Mouse (Mus musculus) limb, embryonic 10.5 days (tissue): ENCODE results near the gene Sell. TPM values are rescaled to one million over a fixed set of nuclear protein-coding genes. Genes with fewer than 3 reads are reported as not detected.

Experiments used
- DNase-seq: peaks from one replicate; pipeline ENCODE4 v3.0.0-alpha.2; 2017; ENCODE audit warnings: low spot score
- H3K27ac ChIP-seq: fragments of 300-500 bp; sonication (generic); 2 replicates; pipeline ENCODE4 v1.5.1; 2016; ENCODE audit warnings: mild to moderate bottlenecking
- H3K27me3 ChIP-seq: fragments of 300-500 bp; sonication (generic); 2 replicates; pipeline ENCODE4 v1.6.1; 2016; ENCODE audit warnings: low read depth, mild to moderate bottlenecking; ENCODE audit not compliant: poor library complexity, severe bottlenecking
- H3K36me3 ChIP-seq: fragments of 300-500 bp; sonication (generic); 2 replicates; pipeline ENCODE4 v1.6.1; 2016; ENCODE audit warnings: mild to moderate bottlenecking, moderate library complexity
- H3K4me1 ChIP-seq: fragments of 300-500 bp; sonication (generic); 2 replicates; pipeline ENCODE4 v1.6.1; 2016
- H3K4me3 ChIP-seq: fragments of 300-500 bp; sonication (generic); 2 replicates; pipeline ENCODE4 v1.5.1; 2016; ENCODE audit warnings: mild to moderate bottlenecking, moderate library complexity
- H3K9me3 ChIP-seq: fragments of 300-500 bp; sonication (generic); replicated peaks from 2 replicates; pipeline ENCODE4 v1.6.1; 2016; ENCODE audit warnings: mild to moderate bottlenecking
- WGBS: fragments of 180-500 bp; shearing (Covaris S2); methylation state at CpG from one replicate; pipeline ENCODE4 v1.1.7; 2016; 5-methylcytosine and 5-hydroxymethylcytosine counted together
- polyA plus RNA-seq: library from polyadenylated mRNA; unstranded; fragments of >200 nt; fragmentation: Nextera tagmentation; extraction: Ambion mirVana; gene quantifications from 2 replicates; pipeline ENCODE4 v1.2.1, GENCODE M21; 2016

Gene Sell
- polyA plus RNA-seq, 1 experiment from 2014 or later, result not detected

DNA sequence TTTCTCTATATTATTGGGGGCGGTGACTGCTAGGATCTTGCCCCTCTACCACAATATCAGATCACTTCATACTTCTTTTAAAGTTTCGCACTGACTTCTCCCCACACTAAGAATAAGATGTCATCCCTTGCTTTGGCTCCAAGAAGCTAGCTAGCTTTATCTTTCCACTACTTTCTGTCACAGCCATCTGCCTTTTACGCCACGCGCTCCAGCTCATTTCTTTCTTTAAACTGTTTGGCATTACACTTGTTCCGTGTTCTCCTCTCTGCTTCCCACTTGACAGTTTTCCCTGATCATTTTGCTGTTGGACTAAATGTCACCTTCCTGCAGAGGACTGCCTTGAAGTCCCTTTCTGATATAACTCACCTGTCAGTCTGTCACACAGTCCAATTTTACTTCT, 56.1 kb downstream of the Sell start:
- no peak overlapping the region for H3K4me3 ChIP-seq
- DNase-seq, result no peak
- no peak overlapping the region for H3K27ac ChIP-seq
- WGBS, result 93% methylated on average over 6 of the region's 6 CpGs
- H3K36me3 ChIP-seq, result no peaks in the 10 kb centered on the region
- no peaks in the 10 kb centered on the region for H3K27me3 ChIP-seq
- no peaks in the 10 kb centered on the region for H3K9me3 ChIP-seq
- H3K4me1 ChIP-seq, result peaks cover 4% of the 10 kb centered on the region

DNA sequence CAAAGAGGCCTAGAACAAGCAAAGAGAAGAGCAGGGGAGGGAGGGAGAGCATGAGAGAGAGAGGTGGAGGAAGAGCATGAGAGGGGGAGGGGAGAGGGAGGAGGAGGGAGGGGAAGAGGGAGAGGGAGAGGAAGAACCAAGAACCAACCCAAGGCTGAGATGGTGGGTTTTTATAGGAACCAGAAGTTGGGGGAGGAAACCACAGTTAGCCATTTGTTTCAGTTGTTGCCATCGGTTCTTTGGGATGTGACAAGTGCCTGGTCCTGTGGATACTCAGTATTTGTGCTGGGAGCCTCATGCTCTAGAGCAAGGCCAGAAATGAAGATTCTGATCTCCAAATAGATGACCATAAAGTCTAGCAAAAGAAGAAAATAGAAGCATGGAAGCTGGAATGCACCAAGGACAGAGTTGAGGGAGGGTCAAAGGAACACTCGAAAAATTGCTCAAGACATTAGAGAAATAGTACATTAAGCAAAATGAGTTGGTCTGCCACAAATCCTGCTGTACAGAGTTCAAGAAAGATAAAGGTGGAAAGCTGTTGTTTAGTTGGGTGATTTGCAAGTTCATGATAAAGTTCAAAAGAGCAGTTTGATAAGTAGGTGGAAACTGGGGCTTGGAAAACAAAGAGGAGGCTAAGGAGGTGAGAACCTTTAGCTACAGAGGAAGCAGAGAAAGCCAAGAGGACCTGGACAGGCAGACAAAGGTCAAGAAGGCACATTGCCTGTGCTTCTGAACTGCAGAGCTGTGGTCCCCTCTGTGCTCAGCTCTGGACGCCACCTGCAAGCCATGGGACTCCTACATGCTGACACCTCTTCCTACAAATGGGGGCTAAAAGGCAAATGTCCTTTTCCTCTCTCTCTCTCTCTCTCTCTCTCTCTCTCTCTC, 58.4 kb downstream of the Sell start:
- whole genome bisulfite sequencing, result 68% methylated on average over 3 of the region's 3 CpGs
- Histone ChIP-seq H3K27ac (no peak overlapping the region), H3K36me3 (no peaks in the 10 kb centered on the region), H3K27me3 (no peaks in the 10 kb centered on the region), H3K4me3 (no peak overlapping the region), H3K9me3 (no peaks in the 10 kb centered on the region), H3K4me1 (peaks cover 4% of the 10 kb centered on the region)
- no peak for DNase-seq

DNA sequence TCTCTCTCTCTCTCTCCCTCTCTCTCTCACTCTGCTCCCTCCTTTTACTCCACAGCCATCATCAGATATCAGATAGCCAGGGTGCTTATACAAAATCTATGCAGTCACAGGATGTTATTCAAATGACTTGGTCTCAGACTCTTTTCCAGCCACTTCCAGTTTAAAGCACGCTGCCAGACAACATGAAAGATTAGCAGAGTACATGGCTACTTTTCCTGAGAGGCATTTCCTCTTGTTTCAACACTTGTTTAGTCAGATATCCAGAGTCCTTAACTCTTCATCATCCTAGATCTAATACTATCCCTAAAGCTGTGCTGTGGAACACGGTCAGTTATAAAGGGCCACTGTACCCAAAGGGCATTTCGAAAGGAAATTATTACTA, 59.0 kb downstream of the Sell start:
- Histone ChIP-seq H3K4me1 (peaks cover 4% of the 10 kb centered on the region), H3K27me3 (no peaks in the 10 kb centered on the region), H3K27ac (no peak overlapping the region), H3K4me3 (no peak overlapping the region), H3K9me3 (no peaks in the 10 kb centered on the region), H3K36me3 (no peaks in the 10 kb centered on the region)
- whole genome bisulfite sequencing, result 90% methylated on average over 3 of the region's 3 CpGs
- DNase-seq, result no peak

DNA sequence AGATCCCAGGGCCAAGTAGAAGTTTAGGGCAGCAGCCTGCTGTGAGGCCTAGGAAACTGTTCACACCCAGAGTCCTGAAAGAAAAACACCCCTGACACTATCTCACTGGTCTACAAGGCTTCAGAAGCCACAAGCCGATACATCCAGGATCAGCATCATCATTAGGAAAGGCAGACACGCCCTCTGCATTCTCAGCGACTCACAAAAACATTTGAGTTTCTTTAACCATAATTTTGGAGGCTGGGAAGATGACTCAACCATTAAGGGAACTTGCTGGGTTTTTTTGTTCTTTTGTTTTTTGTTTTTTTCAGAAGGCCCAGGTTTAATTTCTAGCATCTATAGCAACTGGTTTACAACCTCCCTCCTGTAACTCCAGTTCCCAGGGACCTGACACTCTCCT, 62.1 kb downstream of the Sell start:
- Histone ChIP-seq H3K4me1 (peaks cover 4% of the 10 kb centered on the region), H3K36me3 (no peaks in the 10 kb centered on the region), H3K27ac (no peak overlapping the region), H3K4me3 (no peak overlapping the region), H3K9me3 (no peaks in the 10 kb centered on the region), H3K27me3 (no peaks in the 10 kb centered on the region)
- WGBS, result 40% methylated on average over 3 of the region's 3 CpGs
- no peak for DNase-seq

DNA sequence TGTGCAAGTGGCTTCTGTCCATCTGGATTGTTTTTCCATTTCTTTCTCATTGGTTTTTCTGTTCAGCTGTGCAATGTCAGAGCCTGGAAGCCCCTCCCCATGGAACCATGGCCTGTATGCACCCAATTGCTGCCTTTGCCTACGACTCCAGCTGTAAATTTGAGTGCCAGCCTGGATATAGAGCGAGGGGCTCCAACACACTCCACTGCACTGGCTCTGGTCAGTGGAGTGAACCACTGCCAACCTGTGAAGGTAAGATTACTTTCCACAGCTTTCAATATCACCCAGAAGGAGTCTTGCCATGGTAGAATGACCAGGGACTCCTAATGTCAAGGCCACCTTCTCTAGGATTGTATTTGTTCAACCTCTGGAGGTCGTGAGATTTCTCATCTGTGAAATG, 68.2 kb downstream of the Sell start:
- Histone ChIP-seq H3K4me1 (no peaks in the 10 kb centered on the region), H3K27me3 (no peaks in the 10 kb centered on the region), H3K9me3 (no peaks in the 10 kb centered on the region), H3K36me3 (no peaks in the 10 kb centered on the region), H3K4me3 (no peak overlapping the region), H3K27ac (no peak overlapping the region)
- 73% methylated on average over 3 of the region's 3 CpGs for WGBS
- DNase-seq, result no peak

DNA sequence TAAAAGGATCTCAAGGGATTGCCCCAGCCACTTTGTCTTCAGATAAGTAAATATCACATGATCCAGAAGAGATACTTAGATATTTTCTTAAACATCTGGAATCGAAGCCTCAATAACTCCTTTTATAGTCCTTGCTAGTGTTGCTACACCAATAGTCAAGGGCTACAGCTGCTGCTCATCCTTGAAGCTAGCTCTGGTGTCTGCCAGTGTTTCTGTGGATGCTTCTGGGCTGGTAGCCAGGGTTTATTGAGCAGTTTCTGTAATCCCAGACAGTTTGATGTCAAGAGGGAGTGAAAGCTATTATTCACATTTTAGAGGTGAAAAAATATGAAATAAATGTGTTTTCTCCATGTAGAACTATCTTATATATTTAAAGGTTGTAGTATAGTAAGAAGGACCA, 70.8 kb downstream of the Sell start:
- WGBS, result 91% methylated on average over 1 of the region's 1 CpGs
- no peak for DNase-seq
- no peak overlapping the region for H3K27ac ChIP-seq
- H3K27me3 ChIP-seq, result no peaks in the 10 kb centered on the region
- H3K9me3 ChIP-seq, result no peaks in the 10 kb centered on the region
- H3K4me1 ChIP-seq, result no peaks in the 10 kb centered on the region
- H3K4me3 ChIP-seq, result no peak overlapping the region
- H3K36me3 ChIP-seq, result no peaks in the 10 kb centered on the region

Other genes with a start within 250 kb of the Sell start
- 17.9 and 21.1 TPM in 2 replicates for gene Scyl3, start 132.9 kb upstream of the Sell start, polyA plus RNA-seq
- gene BC055324, start 67.2 kb upstream of the Sell start, polyA plus RNA-seq, result 46.9 and 49.3 TPM in 2 replicates
- 10.4 and 12.0 TPM in 2 replicates for gene Mettl18, start 67.1 kb upstream of the Sell start, polyA plus RNA-seq
- gene Sele, start 13.7 kb upstream of the Sell start, polyA plus RNA-seq, result not detected in 2 replicates
- 0.04 and 0.05 TPM in 2 replicates for gene Selp, start 53.3 kb downstream of the Sell start, polyA plus RNA-seq
- 0.24 and 0.29 TPM in 2 replicates for gene F5, start 89.9 kb downstream of the Sell start, polyA plus RNA-seq
- gene Slc19a2, start 187.1 kb downstream of the Sell start, polyA plus RNA-seq, result 8.3 and 10.4 TPM in 2 replicates
- gene Ccdc181, start 213.6 kb downstream of the Sell start, polyA plus RNA-seq, result 4.6 and 6.4 TPM in 2 replicates
- 46.5 and 47.7 TPM in 2 replicates for gene Nme7, start 242.1 kb downstream of the Sell start, polyA plus RNA-seq
- 23.9 and 27.5 TPM in 2 replicates for gene Blzf1, start 245.5 kb downstream of the Sell start, polyA plus RNA-seq